Mouse (Mus musculus) frontal cortex, postnatal 10 days (tissue): ENCODE results near the gene Ankrd49.

Source experiments
- DNase-seq, 2 experiments: peaks; one replicate each; pipeline ENCODE4 v3.0.0; 2022; ENCODE audit warnings: low spot score in 2 of 2, mixed read lengths in 1 of 2

Ankrd49 gene

DNA sequence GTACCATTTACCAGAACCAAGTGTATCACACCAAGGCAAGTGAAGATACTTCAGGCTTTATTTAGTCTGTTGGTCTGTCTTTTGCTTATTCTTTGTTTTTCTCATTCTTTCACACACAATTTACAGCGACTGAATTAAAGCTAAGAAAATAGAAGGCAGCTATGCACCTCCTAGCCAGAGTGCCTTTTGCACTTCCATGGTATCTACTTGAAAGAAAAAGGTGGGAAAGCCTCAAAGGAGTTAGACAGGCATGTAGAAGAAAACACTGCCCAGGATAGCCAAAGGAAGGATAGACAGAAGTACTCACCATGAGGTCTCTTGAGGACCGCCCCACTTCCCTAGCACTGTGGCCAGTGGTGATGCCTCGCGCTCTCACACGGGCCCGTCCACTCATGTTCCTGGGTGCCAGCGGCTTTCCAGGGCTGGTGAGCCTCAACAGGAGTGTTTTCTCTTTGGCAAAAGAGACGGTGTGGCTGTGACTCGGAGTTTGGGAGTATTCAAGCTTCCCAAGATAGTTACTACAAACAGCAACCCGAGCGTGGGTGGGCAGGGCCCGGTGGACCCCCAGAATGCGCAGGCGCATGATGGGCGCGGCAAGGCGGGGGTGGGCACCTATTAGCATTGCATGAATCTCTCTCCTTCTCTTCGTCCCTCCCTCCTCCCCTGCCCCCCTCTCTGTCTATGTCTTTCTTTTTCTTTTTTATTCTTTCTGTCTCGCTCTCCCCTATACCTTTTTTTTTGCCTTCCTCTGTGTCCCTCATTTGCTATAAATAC lies 44.3 kb downstream of the Ankrd49 start, which contains the start of gene Piwil4:
Piwil4 (minus strand) TSS at position 583 of the 774 bp plus-strand sequence.
- no peak for DNase-seq

DNA sequence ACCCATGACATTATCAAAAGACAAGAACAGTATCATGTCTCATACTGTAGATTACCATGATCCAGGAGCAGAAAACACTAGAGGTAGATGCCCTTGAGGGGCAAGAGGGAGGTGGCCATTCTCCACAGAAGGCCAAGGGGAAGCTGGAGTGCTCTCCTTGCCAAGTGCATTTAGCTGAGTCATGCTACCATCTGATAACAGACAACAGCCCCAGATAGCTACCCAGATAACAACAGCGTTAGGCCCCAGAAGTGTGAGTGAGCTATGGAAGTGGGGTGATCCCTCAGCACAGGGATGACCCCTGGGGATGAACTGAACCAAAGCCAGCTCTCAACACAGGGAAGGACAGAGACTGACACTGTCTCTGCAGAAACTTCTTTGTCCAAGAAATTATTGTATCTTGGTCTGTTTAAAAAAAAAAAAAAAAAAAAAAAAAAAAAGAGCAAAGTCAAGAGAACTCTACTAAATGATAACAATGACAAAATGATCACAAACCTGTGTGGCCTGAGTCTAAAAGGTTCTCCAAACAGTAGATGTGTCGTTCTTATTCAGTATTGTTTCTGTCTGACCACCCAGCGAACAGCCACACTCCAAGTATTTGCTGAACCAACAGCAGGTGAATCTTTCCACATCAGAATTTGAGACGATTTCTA lies 45.0 kb downstream of the Ankrd49 start:
- DNase-seq: no peak

DNA sequence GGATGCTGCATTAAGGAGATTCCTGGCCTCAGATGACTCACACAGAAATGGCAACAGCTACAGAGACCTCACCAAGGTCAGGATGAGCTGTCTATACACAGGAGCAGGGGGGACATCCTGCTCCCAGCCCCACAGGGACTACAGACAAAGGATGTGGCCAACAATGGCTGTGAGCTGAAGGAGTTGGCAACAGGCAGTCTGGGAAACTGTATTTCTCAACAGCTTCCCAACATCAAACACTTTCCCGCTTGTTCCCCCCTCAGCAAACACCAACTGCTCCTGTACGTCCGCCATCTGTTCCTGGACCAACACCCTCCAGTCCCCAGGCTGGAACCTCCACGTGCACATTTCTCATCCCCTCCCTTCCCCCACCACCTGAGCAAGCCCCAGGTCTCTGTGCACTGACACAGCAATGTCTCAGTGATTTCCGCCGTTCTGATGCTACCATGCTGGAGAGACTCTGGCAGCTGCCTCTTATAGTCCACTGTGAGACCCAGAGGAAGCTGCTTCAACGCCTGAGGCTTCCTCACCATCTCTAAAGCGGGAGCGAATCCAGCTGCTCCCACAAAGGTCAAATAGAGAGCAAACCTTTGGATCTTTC lies 53.6 kb downstream of the Ankrd49 start:
- DNase-seq: no peak
